Mouse (Mus musculus) ovary, postnatal 36 days (tissue): ENCODE measurements around the gene Erc2.
A peak's percentile ranks its signal among the peaks of the same experiment; 100 is the strongest.

Experiments used
- DNase-seq: peaks from one replicate; pipeline ENCODE4 v3.0.0; 2022; ENCODE audit warnings: low spot score, mixed read lengths

Gene Erc2

GRCm38 (mm10) chr14:28301251-28301650, 679.0 kb downstream of the Erc2 start:
- no peak for DNase-seq

GRCm38 (mm10) chr14:28304131-28304530, 681.9 kb downstream of the Erc2 start:
- DNase-seq = no peak

- no peak for DNase-seq
Measured at GRCm38 (mm10) chr14:28308661-28309060, 686.4 kb downstream of the Erc2 start.

GRCm38 (mm10) chr14:28316851-28317250, 694.6 kb downstream of the Erc2 start:
- DNase-seq = no peak

- DNase-seq = peak; percentile 7
Measured at GRCm38 (mm10) chr14:28321916-28322534, 699.8 kb downstream of the Erc2 start.

GRCm38 (mm10) chr14:28323243-28323642, 701.0 kb downstream of the Erc2 start:
- no peak for DNase-seq

- no peak for DNase-seq
Measured at GRCm38 (mm10) chr14:28323727-28324126, 701.5 kb downstream of the Erc2 start.

- DNase-seq = no peak
Measured at GRCm38 (mm10) chr14:28326456-28326855, 704.2 kb downstream of the Erc2 start.

GRCm38 (mm10) chr14:28328512-28328911, 706.3 kb downstream of the Erc2 start:
- DNase-seq = no peak

- DNase-seq = no peak
Measured at GRCm38 (mm10) chr14:28331108-28331507, 708.9 kb downstream of the Erc2 start.

- no peak for DNase-seq
Measured at GRCm38 (mm10) chr14:28332351-28332953, 710.2 kb downstream of the Erc2 start.

GRCm38 (mm10) chr14:28339146-28339545, 716.9 kb downstream of the Erc2 start:
- no peak for DNase-seq

GRCm38 (mm10) chr14:28349129-28349528, 726.9 kb downstream of the Erc2 start:
- no peak for DNase-seq

GRCm38 (mm10) chr14:28356031-28356430, 733.8 kb downstream of the Erc2 start:
- no peak for DNase-seq

GRCm38 (mm10) chr14:28359502-28359901, 737.3 kb downstream of the Erc2 start:
- no peak for DNase-seq

GRCm38 (mm10) chr14:28359983-28360382, 737.8 kb downstream of the Erc2 start:
- DNase-seq = no peak

GRCm38 (mm10) chr14:28362336-28362735, 740.1 kb downstream of the Erc2 start:
- DNase-seq = no peak

GRCm38 (mm10) chr14:28370713-28371112, 748.5 kb downstream of the Erc2 start:
- no peak for DNase-seq

- DNase-seq = no peak
Measured at GRCm38 (mm10) chr14:28371651-28372050, 749.4 kb downstream of the Erc2 start.

- no peak for DNase-seq
Measured at GRCm38 (mm10) chr14:28375642-28376091, 753.4 kb downstream of the Erc2 start.

- no peak for DNase-seq
Measured at GRCm38 (mm10) chr14:28376208-28376805, 754.1 kb downstream of the Erc2 start.

- peak; percentile 8 for DNase-seq
Measured at GRCm38 (mm10) chr14:28377519-28377918, 755.3 kb downstream of the Erc2 start.

GRCm38 (mm10) chr14:28380129-28380528, 757.9 kb downstream of the Erc2 start:
- DNase-seq = no peak
